Comparison of ENCODE assay signal across 8 mouse cellular contexts in the genomic region with DNA sequence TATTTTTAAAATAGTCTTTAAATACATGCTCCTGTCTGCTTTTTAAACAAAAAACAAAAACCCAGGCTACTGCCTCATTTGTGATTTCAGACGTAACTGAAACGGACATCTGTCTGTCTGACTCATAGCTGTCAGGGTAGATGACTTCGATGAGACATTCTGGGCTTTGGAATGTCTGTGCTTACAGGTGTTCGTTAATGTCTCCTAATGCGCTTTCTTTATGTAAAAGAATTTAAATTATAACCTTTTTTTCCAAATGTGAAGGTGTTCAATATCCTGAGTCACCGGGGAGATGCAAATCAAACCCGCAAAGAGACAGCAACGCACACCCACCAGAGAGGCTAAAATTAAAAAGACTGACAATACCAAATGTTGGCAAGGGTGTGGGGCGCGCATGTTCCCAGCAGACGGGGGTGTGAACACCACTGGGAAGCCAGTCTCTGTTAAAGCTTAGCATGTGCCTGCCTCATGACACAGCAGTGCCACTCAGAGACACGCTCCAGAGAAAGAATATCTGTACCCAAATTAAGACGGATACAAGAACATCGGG. TPM values are rescaled to one million over a fixed set of nuclear protein-coding genes. Genes with fewer than 3 reads are reported as not detected.
DNase-seq lines count a peak whose midpoint lies in the region; ATAC-seq lines count a peak whose summit lies in the region.
"Had no signal": no experiment of that assay in that cellular context is flagged by ENCODE, and none has a peak within 500 bp of the region (broad histone marks: within the 10 kb centered on the region; RNA-seq: fewer than 3 reads in every experiment).

No protein-coding gene starts in this region.

- ATAC-seq in monocyte, adult 5-6 weeks (replicated peaks; ENCODE audit: insufficient number of reproducible peaks, low FRiP score, low TSS enrichment, poor library complexity, severe bottlenecking): no peak

- DNase-seq in B cell, adult 2 months: peak; percentile 49 to 52
- peak; percentile 23 for DNase-seq in Muller cell, postnatal 12 days (ENCODE audit: inconsistent ontology term)
- peak; percentile 87 for DNase-seq in layer of hippocampus, adult 11-12 months (ENCODE audit: low spot score)
- peak; percentile 87 to 89 for DNase-seq in left cerebral cortex, postnatal 36 days (ENCODE audit: low spot score in 2 of 2)
- no peak for DNase-seq in embryo, embryonic 10 days (ENCODE audit: low spot score)
- no peak for DNase-seq in thymus, postnatal 4 days
- DNase-seq: adrenal gland, postnatal 14 days had no signal

- intact Hi-C loops in left cerebral cortex, postnatal 36 days (cut with DNase I): loop anchor here (1.0 to 2.0 kb wide), 2 partner anchors 18 to 59 kb away; no protein-coding TSS in a partner anchor

RNA-seq across cellular contexts. Expression of gene Ankrd33b, which starts 30.3 kb away (rescaled TPM):
- 10 to 100 TPM; 70.4 to 76.4 TPM for total RNA-seq in left cerebral cortex, postnatal 36 days (2021)
- 0.97 to 11.6 TPM (median 9.1 TPM) in 3 replicates for total RNA-seq in monocyte, adult 5-6 weeks (2017)

Comparison
In these comparisons a context has a peak if more than half of its experiments do, and no peak if none do; other contexts are left out.
1. DNase-seq: peak in B cell, adult 2 months (2 of 2), Muller cell, postnatal 12 days (single experiment), layer of hippocampus, adult 11-12 months (single experiment) and left cerebral cortex, postnatal 36 days (2 of 2); none in embryo, embryonic 10 days (single experiment) and thymus, postnatal 4 days (single experiment).